Mouse (Mus musculus) lung, postnatal 0 days (tissue): ENCODE results near the gene Tekt4.

ENCODE experiments used
- CTCF ChIP-seq: IDR thresholded peaks from 2 replicates; pipeline ENCODE4 v1.5.1; 2016; ENCODE audit warnings: antibody characterized with exemption, mild to moderate bottlenecking
- EP300 ChIP-seq: IDR thresholded peaks from 2 replicates; pipeline ENCODE4 v1.6.1; 2016; ENCODE audit warnings: antibody characterized with exemption, mild to moderate bottlenecking, control low read depth

- TF ChIP-seq CTCF (no peak), EP300 (no peak)
Observed at GRCm38 (mm10) chr17:25510074-25510830, 55.8 kb downstream of the Tekt4 start.
